Mouse (Mus musculus): ENCODE data around the gene Tgfbr2.

Gene Tgfbr2

DNA sequence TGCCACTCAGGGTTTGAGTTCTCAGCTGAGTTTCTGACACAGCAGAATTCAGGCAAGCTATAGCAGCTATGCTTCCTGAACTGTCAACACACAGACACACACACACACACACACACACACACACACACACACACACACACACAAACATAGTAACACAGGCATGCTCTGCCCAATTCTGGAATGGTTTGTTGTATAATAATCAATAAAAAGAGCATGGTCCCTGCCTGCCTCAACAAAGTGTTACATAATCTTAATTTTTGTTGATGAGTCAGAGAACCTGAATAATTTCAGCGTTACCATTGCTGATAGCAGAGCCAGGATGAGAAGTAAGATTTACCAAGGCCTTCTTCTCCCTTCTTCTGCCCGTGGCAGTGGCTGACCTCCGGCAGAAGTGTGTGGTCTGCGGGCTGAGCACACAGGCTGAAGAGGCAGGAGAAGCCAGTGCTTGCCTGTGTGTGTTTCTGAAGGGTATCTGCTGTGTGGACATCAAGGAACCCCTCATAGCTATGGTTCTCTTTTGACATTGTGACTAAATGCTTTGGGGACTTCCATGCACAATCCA, 18.8 kb upstream of the Tgfbr2 start:
- DNase-seq (ENCODE audit: inconsistent ontology term) = no peak

DNA sequence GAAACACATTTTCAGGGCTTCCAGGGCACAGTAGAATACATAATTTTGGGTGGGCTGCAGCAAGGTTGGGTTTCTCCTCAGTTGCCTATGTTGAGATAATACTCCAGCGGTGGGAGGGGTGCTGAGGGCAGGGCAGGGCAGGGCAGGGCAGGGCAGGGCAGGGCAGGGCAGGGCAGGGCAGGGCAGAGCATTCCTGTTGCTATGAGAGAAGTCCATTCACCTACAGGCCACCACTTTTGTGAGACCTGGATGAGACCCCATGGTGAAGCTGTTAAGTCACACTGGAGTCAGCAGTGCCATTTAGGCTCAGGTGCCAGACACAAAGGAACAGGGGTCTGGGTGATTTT, 18.3 kb upstream of the Tgfbr2 start:
- DNase-seq (ENCODE audit: inconsistent ontology term) = no peak

DNA sequence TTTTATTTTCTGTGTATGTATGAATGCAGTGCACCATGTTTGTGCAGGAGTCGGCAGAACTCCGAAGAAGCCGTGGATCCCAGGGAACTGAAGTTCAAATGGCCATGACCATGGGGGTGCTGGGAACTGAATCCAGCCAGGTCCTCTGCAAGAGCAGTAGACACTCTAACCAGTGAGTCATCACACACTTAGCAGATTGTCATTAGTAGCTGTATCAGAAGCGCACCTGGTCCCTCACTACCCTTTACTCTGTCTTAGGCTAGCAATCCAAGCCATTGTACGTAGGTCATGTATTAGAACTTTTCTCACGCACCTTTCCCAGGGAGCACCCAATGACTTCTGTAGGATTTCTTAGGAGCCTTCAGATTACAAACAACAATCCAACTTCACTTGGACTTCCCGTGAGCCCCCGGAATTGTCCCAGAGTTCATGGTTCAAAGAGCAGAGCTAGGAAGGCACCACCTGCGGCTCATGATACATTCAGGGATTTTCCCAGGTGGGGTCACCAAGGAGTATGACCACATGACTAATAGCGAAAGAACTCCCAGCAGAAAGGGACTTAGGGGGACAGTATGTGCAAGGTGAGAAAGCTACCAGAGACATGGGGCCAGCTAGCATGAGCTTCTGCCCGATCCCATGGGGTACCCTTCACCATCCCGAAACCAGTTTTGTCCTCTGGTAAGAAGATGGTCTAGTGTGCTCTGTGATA, 17.8 kb upstream of the Tgfbr2 start:
- no peak for DNase-seq (ENCODE audit: inconsistent ontology term)

DNA sequence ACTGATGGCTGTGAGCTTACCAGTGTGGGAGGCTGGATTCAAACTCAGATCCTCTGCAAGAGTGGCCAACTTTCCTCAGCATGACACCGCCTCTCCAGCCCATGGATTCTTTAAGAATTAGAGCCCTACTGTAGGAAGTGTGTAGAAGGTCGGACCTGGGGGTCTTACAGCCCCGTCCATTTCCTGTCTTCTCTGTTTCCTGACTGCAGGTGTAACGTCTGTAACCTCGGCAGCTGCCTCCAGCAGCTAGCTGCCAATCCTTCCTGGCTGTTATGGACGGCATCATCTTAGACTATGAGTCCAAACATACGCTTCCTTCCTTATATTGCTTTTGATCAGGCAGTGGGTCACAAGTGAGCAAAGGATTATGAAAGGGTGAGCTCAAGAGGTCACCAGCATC, 17.1 kb upstream of the Tgfbr2 start:
- no peak for DNase-seq (ENCODE audit: inconsistent ontology term)

DNA sequence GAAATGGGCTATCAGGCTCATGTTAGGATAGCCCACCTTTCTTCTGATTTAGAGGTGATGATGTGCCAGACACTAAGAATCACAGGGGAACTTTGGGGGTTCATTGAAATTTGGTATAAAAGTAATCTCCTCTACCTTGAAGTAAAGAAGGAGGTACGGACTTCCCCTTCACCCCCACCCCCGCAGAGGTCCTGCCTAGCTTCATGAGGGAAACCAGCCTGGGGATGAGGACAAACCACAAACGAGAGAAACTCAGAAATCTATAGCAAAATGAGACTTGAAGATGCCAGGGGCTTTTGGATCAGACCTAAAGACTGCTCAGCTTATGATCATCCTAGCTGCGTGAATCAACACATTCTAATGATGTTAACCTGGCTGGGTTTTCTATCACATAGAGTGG, 14.7 kb upstream of the Tgfbr2 start:
- no peak for DNase-seq (ENCODE audit: inconsistent ontology term)

DNA sequence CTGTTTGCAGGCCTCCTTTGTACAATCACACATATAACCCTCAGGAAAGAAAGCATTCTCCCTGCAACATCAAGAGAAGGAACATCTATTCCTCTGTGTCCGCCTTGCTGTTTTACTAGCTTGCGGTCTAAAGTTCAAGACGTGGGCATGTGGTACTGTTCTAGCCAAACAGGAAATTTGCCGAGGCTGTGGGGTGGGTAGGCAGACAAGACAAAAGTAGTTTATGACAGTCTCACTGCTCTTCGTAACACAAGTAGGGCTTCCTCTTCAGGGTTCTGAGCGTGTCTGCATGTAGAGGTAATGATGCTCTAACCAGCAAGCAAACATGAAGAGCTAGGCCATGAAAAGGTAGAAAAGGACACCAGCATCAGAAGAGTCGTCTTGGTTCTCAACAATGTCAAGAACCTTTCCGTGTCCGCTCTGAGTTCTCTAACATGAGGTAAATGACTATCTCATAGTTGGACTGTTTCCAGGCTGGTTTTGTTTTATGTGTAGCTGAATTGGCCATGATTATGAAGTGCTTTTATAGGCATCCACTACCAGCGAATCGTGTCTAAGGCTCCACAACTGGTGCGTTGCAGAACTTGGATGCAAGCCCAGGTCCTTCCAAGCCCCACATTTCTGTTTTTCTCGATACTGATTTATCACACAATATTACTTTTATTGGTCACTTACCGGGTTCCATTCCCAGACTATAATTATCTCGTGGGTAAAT, 13.9 kb upstream of the Tgfbr2 start:
- no peak for DNase-seq (ENCODE audit: inconsistent ontology term)

DNA sequence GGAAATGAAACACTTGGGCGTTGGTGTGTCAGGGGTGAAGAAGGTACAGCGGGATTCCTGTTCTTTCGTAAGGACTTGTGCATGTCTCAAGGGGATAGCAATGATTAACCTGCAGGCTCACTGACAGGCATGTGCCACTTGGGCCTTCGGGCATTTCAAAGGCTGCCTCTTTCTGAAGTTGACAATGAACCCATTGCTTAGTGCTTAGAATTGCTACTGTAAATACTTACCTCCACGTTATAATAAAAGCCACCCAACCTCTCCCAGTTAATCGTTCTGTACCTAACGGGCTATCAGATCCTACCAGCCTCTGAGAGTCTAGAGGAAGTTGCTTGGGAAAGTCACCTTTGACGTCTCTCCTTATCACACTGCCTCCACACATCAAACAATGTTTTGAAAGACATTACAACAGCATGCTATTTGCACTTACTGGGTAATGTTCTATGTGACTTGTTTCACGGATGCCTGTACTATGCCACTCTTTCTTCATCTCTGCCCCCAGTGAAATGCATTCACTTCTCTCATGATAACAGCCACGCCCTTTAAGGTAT, 12.1 kb upstream of the Tgfbr2 start:
- DNase-seq (ENCODE audit: inconsistent ontology term) = no peak

DNA sequence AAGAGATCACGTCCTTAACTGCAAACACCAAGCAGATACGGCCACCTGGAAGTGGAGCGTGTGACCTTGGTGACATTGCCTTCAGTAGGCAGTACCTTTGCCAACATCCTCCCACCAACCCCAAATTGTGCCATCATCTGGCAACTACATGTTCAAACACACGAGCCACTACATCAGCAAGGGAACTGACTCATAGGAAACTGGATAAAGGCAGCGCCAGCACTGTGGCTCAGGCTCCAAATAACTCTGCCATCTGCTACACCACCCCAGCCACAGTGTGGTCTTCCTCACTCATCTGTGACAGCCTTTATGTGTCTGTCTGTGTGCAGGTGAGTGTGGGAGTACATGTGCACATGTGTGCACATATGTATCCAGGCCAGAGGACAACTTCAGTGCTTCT, 9.7 kb upstream of the Tgfbr2 start:
- no peak for DNase-seq (ENCODE audit: inconsistent ontology term)

DNA sequence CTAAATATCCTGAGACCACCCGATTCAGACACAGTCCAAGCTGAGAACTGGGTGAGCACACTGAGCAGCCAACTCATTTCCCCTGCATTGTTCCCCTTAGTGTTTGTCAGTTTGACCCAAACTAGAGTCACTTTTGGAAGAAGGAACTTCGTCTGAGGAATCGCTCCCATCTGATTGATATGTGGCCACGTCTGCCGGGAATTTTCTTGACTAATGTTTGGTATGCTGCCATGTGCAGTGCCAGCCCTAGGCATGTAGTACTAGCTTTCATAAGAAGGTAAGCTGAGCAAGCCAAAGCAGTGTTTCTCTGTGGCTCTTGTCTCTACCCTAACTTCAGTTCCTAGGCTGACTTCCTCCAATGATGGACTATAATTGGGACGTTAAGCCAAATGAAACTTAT, 7.9 kb upstream of the Tgfbr2 start:
- no peak for DNase-seq (ENCODE audit: inconsistent ontology term)

DNA sequence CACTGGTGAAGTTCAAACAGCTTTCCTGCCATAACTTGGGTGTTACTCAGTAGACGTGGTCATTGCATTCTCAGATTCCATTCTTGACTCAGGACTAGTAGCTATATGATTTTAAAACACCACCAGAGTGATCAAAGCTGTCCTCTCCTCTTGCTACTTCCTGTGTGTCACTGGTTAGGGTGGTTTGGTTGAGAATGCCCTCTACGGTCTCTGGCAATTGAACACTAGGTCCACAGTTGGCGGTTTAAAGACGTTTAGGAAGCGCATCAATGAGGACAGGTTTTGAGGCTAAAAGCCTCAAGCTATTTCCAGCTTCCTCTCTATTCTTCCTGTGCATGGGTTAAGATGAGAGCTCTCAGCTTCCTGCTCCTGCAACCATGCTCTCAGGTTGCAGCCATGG, 6.4 kb upstream of the Tgfbr2 start:
- no peak for DNase-seq (ENCODE audit: inconsistent ontology term)

DNA sequence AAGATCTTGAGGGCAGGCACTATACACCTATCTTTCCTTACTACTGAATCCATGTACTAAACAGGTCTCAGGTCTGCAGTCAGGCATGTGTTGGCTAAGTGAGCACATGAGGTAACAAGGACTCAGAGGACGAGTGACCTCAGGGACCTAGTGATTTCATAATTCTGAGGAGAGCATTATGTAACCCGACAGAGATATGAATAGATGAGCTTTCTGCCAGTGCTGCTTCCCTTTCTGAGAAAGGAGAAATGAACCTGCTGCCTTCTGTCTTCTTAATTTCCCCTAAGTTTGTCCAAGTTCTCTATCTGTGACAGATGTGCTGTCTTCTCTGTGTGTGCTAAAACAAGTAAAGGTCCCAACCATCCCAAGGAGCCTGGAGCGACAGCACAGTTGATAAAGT, 3.0 kb upstream of the Tgfbr2 start:
- DNase-seq (ENCODE audit: inconsistent ontology term) = no peak

DNA sequence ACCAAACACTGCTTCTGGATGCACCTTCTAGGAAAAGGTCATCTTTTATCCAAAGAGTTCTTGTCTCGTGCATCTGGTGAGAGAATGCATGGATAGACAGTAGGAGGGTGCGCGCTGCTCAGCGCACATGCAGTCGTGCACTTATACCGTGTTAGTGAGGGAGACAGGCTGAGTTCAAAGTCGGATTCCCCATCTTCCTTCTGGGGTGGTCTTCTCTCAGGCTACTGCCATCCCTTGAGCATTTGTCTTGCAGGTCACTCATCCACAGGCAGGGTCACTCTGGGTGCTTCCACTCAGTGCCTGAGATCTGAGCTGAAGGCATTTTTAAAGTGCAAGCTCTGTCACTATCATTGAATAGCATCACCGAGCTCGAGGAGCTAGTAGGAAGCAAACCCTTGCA, 1.9 kb upstream of the Tgfbr2 start:
- DNase-seq (ENCODE audit: inconsistent ontology term) = no peak

DNA sequence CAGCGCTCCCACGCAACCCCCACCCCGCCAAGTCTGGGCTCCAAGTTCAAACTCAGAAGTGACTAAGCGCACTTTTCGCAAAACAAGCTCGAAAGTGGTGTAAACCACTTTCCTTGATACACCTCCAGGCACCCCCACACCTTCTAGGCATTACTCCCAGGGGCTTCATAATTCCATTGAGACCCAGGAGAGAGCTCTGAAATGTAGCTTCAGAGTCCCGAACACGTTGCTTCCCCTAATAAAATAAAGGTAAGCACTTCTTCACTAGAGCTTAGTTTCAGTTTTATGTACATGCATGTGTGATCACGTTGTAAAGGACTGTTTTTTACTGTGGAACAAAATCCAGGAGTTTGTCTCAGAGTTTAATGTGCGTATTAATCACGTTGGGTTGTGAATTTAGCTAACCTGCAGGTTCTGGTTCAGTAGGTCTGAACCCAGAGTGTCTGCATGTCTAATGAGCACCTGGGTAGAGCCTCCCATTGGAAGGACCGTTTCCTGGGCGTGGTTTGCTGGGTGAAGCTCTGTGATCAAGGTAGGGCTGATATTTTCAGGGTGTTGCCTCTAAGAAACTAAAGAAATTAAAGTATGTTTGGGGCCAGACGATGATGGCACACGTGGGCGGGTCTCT, 442 bp upstream of the Tgfbr2 start:
- DNase-seq (ENCODE audit: inconsistent ontology term) = no peak

DNA sequence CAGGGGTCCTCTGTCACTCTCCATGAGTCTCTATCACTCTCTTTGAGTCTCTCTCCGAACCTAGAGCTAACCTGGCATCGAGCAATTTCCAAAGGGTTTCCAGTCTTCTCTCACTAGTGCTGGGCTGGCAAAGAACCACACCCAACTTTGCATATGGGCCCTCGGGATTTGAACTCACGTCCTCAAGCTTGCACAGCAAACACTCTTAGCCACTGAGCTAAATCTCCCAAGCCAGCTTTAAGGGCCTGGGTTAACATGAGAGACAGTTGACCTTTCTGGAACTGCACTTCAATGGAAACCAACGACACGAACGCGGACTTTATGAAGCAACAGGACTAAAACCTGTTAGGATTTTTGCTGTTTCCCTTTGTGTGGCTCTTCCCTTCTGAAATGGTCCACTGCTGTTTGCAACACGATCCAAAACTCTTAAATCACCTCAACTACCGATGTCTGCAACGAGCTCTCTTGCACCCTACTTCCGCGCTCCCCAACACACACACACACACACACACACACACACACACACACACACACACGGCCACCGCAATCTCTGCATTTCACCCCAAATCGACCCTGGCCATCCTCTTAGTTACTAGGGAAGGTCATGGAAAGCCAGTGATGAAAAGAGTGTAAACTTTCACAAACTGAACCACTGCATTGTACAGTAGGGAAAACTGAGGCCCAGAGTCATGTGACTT, 1.5 kb downstream of the Tgfbr2 start:
- no peak for DNase-seq (ENCODE audit: inconsistent ontology term)

DNA sequence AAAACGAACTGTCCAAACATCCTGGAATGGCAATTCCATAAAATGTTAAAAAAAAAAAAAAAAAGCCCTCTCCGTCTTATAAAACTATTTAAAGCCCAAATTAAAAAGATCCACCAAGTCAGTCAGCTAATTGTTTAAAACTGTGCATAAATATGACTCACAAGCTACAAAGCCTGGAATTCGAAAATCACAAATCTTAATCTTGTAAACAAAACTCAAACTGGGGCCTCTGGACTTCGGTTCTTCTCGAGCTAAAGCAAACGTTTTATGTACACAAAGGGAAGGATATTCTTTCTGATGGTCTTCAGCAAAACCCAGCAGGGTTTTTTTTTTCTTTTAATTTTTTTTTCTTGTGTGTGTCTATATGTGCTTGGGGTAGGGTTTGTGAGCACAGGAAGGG, 2.1 kb downstream of the Tgfbr2 start:
- DNase-seq (ENCODE audit: inconsistent ontology term) = no peak

DNA sequence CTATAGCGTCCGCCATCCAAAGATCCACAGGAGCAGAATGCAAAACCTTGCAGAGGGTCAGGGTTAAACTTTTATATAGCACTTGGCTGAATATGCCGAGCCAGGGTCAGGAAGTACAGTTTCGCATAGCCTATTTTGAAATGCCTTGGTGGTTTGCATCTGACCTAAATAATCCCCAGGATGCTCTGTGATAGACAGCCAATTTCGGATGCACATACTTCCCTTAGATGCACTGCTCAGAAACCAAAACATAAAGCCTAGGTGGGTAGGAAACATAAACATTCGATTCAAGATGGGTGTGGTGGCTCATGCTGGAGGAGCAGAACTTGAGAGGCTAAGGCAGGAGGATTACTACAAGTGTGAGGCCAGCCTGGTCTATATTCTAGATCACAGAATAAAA, 6.1 kb downstream of the Tgfbr2 start:
- no peak for DNase-seq (ENCODE audit: inconsistent ontology term)

DNA sequence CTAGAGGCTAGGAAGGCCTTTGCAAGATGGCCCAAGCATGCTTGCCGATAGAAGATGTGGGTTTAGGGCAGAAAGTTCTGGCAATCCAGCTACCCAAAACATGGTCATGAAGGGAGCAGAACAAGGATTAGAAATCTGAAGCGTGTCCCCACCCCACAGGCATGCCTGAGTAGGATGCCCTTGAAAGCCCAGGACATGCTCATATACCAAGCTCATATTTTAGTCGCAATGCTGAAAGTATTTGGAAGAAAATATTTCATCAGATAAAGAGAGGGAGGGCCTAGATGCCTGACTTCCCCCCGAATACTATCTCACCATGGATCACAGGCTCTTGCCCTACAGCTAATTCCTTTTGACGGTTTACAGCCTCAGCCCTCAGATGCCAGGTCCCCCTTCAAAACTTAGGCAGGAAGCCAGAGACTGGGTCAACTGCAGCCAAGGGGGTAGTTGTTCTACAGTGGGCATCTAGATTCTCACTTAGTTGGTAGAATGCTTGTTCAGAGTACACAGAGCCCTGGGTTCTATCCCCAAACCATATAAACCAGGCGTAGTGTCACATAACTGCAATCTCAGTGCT, 7.8 kb downstream of the Tgfbr2 start:
- DNase-seq (ENCODE audit: inconsistent ontology term) = no peak

DNA sequence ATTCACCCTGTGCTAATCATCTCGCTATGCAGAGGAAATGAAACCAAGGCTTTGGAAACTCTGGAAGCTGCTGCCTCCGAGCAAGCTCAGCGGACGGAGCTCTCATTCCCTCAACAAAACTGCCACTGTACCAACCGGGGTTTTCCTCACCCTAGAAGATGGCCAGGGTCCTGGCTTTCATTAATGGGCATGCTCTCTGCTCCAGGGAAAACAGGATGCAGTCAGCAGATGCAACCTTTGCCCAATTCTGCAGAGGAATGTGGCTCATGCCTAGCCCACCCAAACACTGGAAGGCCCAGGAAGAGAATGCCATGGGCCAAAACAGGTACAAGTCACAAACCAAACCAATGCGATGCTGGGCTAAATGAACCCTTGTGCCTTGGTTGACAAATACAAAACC, 8.8 kb downstream of the Tgfbr2 start:
- no peak for DNase-seq (ENCODE audit: inconsistent ontology term)

DNA sequence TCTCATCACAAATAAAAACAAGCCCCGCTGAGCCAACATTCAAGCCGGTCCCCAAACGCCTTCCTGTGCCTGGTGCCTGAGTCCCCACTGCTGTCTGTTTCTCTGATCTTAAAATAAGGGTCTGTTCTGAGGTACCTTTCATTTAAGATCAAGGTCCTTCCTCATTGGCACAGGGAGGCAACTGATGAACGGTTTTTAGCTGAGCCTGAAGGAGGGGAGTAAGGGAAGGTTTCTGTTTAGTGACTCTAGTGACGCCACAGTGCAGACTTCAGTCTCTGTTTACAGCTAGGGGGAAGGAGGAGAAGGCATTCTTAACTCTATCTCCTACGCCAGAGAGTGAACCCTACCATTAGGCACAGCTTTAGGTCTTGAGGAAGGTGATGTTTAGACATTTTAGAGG, 11.3 kb downstream of the Tgfbr2 start:
- DNase-seq (ENCODE audit: inconsistent ontology term) = no peak

DNA sequence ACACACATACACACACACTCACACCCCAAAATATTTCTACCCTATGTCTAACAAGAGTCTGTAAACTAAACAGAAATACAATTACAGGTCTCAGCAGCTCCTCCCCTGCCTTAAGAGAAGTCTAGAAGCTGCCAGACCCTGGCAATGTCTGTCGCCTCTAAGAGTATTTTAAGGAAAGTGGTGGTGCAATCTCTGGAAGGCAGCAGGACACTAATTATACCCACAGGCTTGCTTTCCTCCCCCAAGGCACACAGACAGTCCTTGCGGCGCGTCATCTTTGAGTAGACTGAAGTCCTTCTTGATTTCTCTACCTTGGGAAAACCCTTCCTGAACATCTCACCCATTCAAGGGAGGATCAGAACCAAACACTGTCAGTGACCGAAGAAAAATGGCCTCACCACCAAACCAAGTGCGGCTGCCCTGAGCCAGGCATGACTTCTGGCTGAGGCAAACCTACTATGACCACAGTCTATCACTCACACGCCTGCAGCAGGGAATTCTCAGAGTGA, 12.2 kb downstream of the Tgfbr2 start:
- no peak for DNase-seq (ENCODE audit: inconsistent ontology term)

DNA sequence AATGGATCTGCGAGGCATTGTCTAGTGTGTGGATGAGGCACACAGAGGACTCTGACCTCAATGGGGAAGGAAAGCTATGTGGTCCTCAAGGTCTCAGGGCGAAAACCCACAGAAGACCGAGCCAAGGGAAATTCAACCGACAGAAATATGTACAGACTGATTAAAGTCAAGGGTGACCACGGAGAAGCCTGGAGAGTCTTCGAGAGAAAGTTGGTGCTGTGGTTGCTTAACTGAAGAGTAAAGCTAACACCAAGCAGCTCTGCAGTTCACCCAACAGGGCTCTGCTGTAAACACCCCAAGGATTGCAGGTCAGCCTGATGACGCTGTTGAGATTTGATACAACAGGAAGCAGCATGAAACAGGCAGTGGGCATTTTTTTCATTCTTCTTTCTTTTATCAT, 14.3 kb downstream of the Tgfbr2 start:
- no peak for DNase-seq (ENCODE audit: inconsistent ontology term)

DNA sequence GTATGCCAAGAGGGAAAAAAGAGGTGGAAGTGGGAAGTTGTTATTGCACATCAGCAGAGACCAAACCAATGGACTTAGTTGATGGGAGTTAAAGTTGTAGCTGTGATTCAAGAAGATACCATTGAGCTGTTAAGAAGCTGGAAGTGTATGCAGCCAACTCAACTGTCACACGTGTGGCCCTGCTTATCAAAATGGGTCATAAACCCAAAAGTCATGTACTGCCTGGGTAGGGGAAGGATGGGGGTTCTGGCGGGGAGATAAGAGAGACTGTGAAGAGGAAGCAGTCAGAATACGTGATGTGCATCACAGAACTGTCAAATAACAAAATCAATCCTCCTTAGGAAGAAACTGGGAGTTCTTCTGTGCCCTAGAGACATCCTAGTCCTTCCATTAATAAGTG, 15.1 kb downstream of the Tgfbr2 start:
- no peak for DNase-seq (ENCODE audit: inconsistent ontology term)

Measured in Muller cell, postnatal 12 days (primary cell).